Mouse (Mus musculus) gastrocnemius, postnatal 25 days (tissue): Measurements from ENCODE around the gene Agpat4. TPM values are rescaled to one million over a fixed set of nuclear protein-coding genes. Genes with fewer than 3 reads are reported as not detected.
A peak's percentile ranks its signal among the peaks of the same experiment; 100 is the strongest.
"Not testable (repeated sequence)": the region's sequence is repeated elsewhere in the genome, so short reads cannot be mapped to it uniquely, and the experiment has no call there.

Experiments
- DNase-seq: peaks from one replicate; pipeline ENCODE4 v3.0.0; 2022
- total RNA-seq, 2 experiments: library from RNA; stranded (reverse); gene quantifications; 1 replicate in 1 of 2; 2 replicates in 1 of 2; pipeline ENCODE4 v1.2.3; 2021

Gene Agpat4
- total RNA-seq, 2 experiments from 2014 or later = 2.3 to 2.7 TPM

GRCm38 (mm10) chr17:12122262-12122661, 3.8 kb downstream of the Agpat4 start:
- DNase-seq = not testable (repeated sequence)

GRCm38 (mm10) chr17:12123168-12123567, 4.7 kb downstream of the Agpat4 start:
- no peak for DNase-seq

GRCm38 (mm10) chr17:12127056-12127455, 8.6 kb downstream of the Agpat4 start:
- no peak for DNase-seq

- no peak for DNase-seq
Measured at GRCm38 (mm10) chr17:12128976-12129375, 10.5 kb downstream of the Agpat4 start.

- no peak for DNase-seq
Measured at GRCm38 (mm10) chr17:12131171-12131570, 12.7 kb downstream of the Agpat4 start.

GRCm38 (mm10) chr17:12131581-12131980, 13.1 kb downstream of the Agpat4 start:
- no peak for DNase-seq

- DNase-seq = no peak
Measured at GRCm38 (mm10) chr17:12132904-12133303, 14.4 kb downstream of the Agpat4 start.

- DNase-seq = no peak
Measured at GRCm38 (mm10) chr17:12133985-12134384, 15.5 kb downstream of the Agpat4 start.

GRCm38 (mm10) chr17:12134975-12135633, 16.6 kb downstream of the Agpat4 start:
- DNase-seq = no peak

- no peak for DNase-seq
Measured at GRCm38 (mm10) chr17:12138355-12138754, 19.9 kb downstream of the Agpat4 start.

GRCm38 (mm10) chr17:12143948-12144364, 25.5 kb downstream of the Agpat4 start:
- DNase-seq = no peak

- no peak for DNase-seq
Measured at GRCm38 (mm10) chr17:12146132-12146681, 27.7 kb downstream of the Agpat4 start.

- no peak for DNase-seq
Measured at GRCm38 (mm10) chr17:12147830-12148229, 29.3 kb downstream of the Agpat4 start.

GRCm38 (mm10) chr17:12149232-12149861, 30.8 kb downstream of the Agpat4 start:
- no peak for DNase-seq

GRCm38 (mm10) chr17:12150970-12151369, 32.5 kb downstream of the Agpat4 start:
- no peak for DNase-seq

- DNase-seq = no peak
Measured at GRCm38 (mm10) chr17:12154260-12154659, 35.8 kb downstream of the Agpat4 start.

- DNase-seq = no peak
Measured at GRCm38 (mm10) chr17:12155236-12155635, 36.7 kb downstream of the Agpat4 start.

GRCm38 (mm10) chr17:12155872-12156271, 37.4 kb downstream of the Agpat4 start:
- DNase-seq = no peak

- DNase-seq = no peak
Measured at GRCm38 (mm10) chr17:12156661-12157060, 38.2 kb downstream of the Agpat4 start.

- peak; percentile 35 for DNase-seq
Measured at GRCm38 (mm10) chr17:12157203-12157602, 38.7 kb downstream of the Agpat4 start.

- no peak for DNase-seq
Measured at GRCm38 (mm10) chr17:12159187-12160060, 40.9 kb downstream of the Agpat4 start.

GRCm38 (mm10) chr17:12160061-12160421, 41.5 kb downstream of the Agpat4 start:
- no peak for DNase-seq

- DNase-seq = no peak
Measured at GRCm38 (mm10) chr17:12160540-12160939, 42.0 kb downstream of the Agpat4 start.
